Mouse (Mus musculus) skeletal muscle tissue, adult 2 months (tissue): ENCODE measurements around the gene Plxna1.

Experiments
- DNase-seq: peaks from one replicate; pipeline ENCODE4 v3.0.0-alpha.2; 2012; ENCODE audit warnings: low read depth, low spot score

The Plxna1 gene

GRCm38 (mm10) chr6:89333964-89334702 is 28.3 kb downstream of the Plxna1 start:
- no peak for DNase-seq

DNA sequence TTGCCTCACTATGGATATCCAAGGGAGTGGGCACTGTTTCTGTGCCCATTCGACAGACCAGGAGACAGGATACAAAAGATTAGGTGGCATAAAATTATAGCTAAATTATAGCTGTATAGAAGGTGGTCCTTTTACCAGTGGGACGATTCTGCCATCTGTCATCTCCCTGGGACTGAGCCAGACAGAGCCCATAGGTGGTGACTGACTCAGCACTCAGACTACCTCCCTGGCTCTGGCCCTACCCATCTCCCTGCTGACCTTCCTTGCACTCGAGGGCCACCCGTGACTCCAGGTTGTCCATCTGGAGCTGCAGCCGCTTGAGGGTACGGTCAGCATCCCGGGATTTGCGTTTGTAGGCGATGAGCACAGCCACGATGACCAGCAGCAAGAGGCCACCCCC is 31.5 kb downstream of the Plxna1 start:
- no peak for DNase-seq

DNA sequence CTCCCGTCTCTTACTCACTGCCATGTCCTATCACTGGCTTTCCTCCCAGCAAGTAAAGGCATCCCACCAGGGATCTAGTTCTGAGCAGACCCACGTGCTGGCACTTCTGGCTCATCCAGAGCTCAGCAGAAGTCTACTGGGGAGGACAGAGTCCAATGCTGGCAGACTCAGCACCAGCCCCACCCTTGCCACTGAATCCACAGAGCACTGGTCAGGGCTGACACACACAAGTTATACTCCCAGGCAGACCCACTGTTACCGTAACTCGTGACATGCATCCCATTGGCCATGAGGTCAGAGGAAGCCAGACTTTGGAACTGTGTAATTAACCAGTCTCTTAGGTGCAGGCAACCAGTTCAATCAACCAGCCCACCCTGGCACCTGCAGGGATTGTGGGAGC is 33.8 kb downstream of the Plxna1 start:
- no peak for DNase-seq

DNA sequence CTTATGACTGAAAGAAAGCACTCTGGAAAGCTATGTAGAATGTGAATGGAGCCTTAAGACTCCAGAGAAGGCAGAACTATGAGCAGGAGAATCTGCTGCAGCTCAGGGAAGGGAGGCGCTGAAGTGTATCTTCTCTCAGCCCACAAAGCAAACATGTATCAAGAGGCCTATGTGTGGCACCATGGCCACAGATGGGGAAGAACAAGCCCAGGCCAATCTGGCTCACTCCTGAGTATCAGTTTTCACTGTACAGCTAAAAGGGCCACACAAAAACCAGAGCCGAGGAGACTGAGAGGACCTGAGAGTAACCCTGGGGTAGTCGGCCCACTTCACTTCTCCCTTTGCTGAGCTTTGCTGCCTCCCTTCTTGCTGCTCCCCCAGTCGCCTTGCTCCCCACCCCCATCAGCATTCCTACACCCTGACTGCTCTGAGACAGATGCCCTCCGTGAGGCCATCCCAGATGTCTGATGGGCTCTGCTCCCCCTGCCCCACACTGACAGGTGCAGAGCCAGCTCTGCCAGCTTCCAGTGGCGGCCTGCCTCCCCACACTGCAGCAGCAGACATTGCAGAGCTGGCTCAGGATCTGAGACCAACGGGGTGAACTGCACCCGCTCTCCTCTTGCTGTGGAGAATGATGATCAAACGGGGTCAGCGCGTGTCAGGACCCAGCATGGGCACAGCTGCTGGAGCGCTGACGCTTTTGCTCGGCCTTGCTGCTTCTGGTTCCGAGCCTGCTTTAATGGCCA is 34.5 kb downstream of the Plxna1 start:
- peak; percentile 63 for DNase-seq

GRCm38 (mm10) chr6:89324842-89325241 is 37.6 kb downstream of the Plxna1 start:
- DNase-seq, result no peak

DNA sequence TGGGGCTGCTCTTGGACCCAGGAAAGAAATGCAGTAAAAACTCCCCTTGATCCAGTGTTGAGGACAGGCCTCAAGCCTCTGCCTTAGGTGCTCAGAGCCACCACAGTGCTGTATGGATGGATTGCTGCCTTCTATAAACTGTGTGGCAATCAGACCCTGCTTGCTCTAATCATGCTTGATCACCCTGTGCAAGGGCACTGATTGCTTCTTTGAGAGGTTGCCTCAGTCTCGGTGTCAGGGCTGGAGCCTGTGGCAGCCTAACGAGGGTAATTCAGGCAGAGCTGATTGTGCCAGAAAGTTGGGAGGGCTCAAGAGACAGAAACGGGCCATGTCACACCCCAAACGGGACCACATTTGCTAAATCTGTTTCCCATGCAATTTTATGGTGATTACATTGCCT is 47.2 kb downstream of the Plxna1 start:
- no peak for DNase-seq

GRCm38 (mm10) chr6:89311518-89311917 is 50.9 kb downstream of the Plxna1 start:
- DNase-seq, result no peak

- DNase-seq, result no peak
Observed at GRCm38 (mm10) chr6:89310236-89310635, 52.2 kb downstream of the Plxna1 start.

- peak; percentile 43 for DNase-seq
Observed at GRCm38 (mm10) chr6:89308213-89308973, 54.0 kb downstream of the Plxna1 start.

GRCm38 (mm10) chr6:89304375-89305058 is 57.9 kb downstream of the Plxna1 start:
- no peak for DNase-seq

- DNase-seq, result no peak
Observed at GRCm38 (mm10) chr6:89299818-89300217, 62.6 kb downstream of the Plxna1 start.

- DNase-seq, result no peak
Observed at GRCm38 (mm10) chr6:89296909-89297695, 65.3 kb downstream of the Plxna1 start.

DNA sequence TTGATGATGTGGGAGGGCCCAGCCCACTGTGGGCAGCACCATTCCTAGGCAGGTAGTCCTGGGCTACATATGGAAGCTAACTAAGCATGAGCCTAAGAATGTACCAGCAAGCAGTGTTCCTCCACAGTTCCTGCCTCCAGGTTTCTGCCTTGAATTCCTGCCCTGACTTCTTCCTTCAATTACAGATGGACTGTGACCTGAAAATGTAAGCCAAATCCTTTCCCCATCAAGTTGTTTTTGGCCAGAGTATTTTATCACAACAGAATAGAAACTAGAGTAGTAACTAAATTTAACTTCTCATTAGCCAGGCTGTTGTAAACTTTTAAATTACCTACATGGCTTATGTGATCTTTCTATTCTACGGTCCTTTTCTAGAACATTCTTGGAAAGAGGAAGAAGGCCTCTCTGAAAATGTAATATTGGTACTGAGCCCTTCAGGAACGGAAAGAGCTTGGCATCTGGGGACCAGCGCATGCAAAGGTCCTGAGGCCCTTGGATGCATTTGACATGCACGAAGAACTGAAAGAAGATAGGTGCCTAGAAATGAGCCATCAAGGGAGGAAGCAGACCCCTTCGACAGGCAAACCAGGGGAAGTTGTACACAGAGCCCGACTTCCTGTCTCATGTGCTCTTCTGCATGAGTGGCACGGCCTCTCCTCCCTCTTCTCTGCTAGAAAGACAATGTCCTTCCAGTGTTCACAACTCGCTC is 66.3 kb downstream of the Plxna1 start:
- no peak for DNase-seq

DNA sequence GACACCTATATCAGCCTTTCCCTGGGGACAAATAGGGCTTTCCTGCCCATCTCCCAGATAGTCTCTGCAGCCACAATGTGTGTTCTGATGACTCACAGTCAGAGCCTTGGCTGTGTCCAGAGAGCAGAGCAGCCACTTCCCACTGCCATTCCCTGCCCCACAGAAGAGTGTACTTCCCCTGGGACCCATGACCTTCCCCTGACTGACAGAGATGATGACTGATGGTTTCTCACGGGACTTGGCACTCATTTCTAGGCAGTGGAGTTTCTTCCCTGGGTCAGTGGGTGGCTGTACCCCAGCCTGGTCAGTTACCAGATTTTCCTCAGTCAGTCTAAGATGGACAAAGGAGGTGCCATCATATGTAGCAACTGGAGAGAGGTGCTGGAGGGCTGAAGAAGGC is 67.8 kb downstream of the Plxna1 start:
- DNase-seq, result no peak

DNA sequence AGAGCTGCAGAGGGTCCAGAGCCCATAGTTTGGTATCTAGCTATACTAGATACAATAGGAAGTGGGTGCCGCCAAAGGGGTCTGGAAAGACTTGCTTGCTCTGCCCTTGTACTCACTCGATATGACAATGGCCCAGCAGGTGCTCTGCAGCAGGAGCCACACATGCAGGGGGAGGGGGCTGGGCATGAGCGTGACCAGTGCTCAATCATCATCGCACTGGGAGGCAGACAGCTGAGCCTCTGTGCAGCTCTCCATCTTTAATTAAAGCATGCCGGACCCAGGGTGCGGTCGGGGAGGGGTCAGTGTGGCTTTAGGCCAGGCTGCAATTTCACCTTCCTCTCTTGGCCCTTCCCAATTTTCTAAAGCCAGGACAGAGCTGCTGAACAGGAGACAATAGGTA is 70.9 kb downstream of the Plxna1 start:
- no peak for DNase-seq

DNA sequence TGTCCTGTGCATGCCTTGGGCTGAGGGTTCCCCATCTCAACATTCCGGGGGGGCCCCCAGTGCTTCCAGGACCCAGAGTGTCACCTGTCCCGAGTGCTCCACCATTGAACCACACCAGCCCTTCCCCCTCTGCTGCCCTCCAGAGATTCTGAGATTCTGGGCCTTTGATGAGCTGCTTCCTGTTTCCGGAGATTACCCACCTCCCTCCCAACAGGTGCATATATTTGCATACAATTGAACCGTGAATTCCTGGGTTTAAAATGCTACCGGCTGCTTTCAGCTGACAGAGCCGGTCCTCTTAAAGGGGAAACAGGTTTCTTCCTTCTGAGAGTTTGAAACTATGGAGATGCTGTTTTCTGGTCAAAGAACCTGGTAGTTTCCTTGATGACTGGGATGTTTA is 74.3 kb downstream of the Plxna1 start:
- DNase-seq, result no peak

- no peak for DNase-seq
Observed at GRCm38 (mm10) chr6:89286700-89287428, 75.6 kb downstream of the Plxna1 start.

GRCm38 (mm10) chr6:89286286-89286655 is 76.1 kb downstream of the Plxna1 start:
- no peak for DNase-seq

- DNase-seq, result no peak
Observed at GRCm38 (mm10) chr6:89285561-89286285, 76.7 kb downstream of the Plxna1 start.
